Mouse (Mus musculus) myocyte (in vitro differentiated cells): Measurements from ENCODE around the gene Cadps. TPM values are rescaled to one million over a fixed set of nuclear protein-coding genes. Genes with fewer than 3 reads are reported as not detected.

Experiments used
- H3K27me3 ChIP-seq: one replicate; pipeline ENCODE4 v1.6.1; 2011; ENCODE audit not compliant: control insufficient read depth, insufficient read depth, insufficient read length
- H3K36me3 ChIP-seq: one replicate; pipeline ENCODE4 v1.6.1; 2011; ENCODE audit not compliant: control insufficient read depth, insufficient read depth
- H3K4me2 ChIP-seq: one replicate; pipeline ENCODE4 v1.6.1; 2011; ENCODE audit warnings: low read depth, control low read depth
- H3K4me3 ChIP-seq: one replicate; pipeline ENCODE4 v1.5.1; 2011; ENCODE audit warnings: mild to moderate bottlenecking, control low read depth, moderate library complexity
- H3K79me2 ChIP-seq: one replicate; pipeline ENCODE4 v1.6.1; 2011; ENCODE audit not compliant: control insufficient read depth, insufficient read depth
- H3ac ChIP-seq: one replicate; pipeline ENCODE4 v1.6.1; 2011; ENCODE audit not compliant: control insufficient read depth, insufficient read length
- CEBPB ChIP-seq: IDR thresholded peaks from 2 replicates; pipeline ENCODE4 v1.6.1; 2011; ENCODE audit warnings: mild to moderate bottlenecking, moderate library complexity; ENCODE audit not compliant: poor library complexity, insufficient read depth, severe bottlenecking
- E2F4 ChIP-seq: IDR thresholded peaks from one replicate; pipeline ENCODE4 v1.6.1; 2011; ENCODE audit warnings: mild to moderate bottlenecking, control low read depth, moderate library complexity; ENCODE audit not compliant: insufficient read depth
- MAX ChIP-seq: IDR thresholded peaks from one replicate; pipeline ENCODE4 v1.6.1; 2011; ENCODE audit warnings: low read depth, mild to moderate bottlenecking, control low read depth
- MYOD1 ChIP-seq, 3 experiments: IDR thresholded peaks; one replicate each; pipeline ENCODE4 v1.6.1; 2011; ENCODE audit warnings: control low read depth in 2 of 3, low read depth in 2 of 3, mild to moderate bottlenecking in 2 of 3, moderate library complexity in 1 of 3; ENCODE audit not compliant: insufficient read length in 2 of 3, control insufficient read depth in 1 of 3
- MYOG ChIP-seq, 3 experiments: IDR thresholded peaks; one replicate each; pipeline ENCODE4 v1.6.1; 2011; ENCODE audit warnings: control low read depth in 2 of 3, low read depth in 2 of 3, mild to moderate bottlenecking in 2 of 3; ENCODE audit not compliant: insufficient read length in 2 of 3, control insufficient read depth in 1 of 3, insufficient read depth in 1 of 3
- POLR2A ChIP-seq: IDR thresholded peaks from one replicate; pipeline ENCODE4 v1.6.1; 2011; ENCODE audit warnings: low read depth, mild to moderate bottlenecking, control low read depth, moderate library complexity; ENCODE audit not compliant: insufficient read length
- POLR2AphosphoS2 ChIP-seq: IDR thresholded peaks from one replicate; pipeline ENCODE4 v1.6.1; 2011; ENCODE audit warnings: low read depth, control low read depth; ENCODE audit not compliant: insufficient read length
- REST ChIP-seq: IDR thresholded peaks from one replicate; pipeline ENCODE4 v1.6.1; 2011; ENCODE audit warnings: mild to moderate bottlenecking, control low read depth, moderate library complexity; ENCODE audit not compliant: insufficient read depth, insufficient read length
- SRF ChIP-seq: IDR thresholded peaks from one replicate; pipeline ENCODE4 v1.6.1; 2011; ENCODE audit warnings: low read depth; ENCODE audit not compliant: control insufficient read depth, insufficient read length
- TCF12 ChIP-seq: IDR thresholded peaks from one replicate; pipeline ENCODE4 v1.6.1; 2011; ENCODE audit warnings: mild to moderate bottlenecking, control low read depth; ENCODE audit not compliant: poor library complexity, insufficient read depth, severe bottlenecking
- TCF3 ChIP-seq: IDR thresholded peaks from one replicate; pipeline ENCODE4 v1.6.1; 2011; ENCODE audit warnings: low read depth, control low read depth; ENCODE audit not compliant: insufficient read length
- USF1 ChIP-seq: IDR thresholded peaks from one replicate; pipeline ENCODE4 v1.6.1; 2011; ENCODE audit warnings: low read depth, mild to moderate bottlenecking, control low read depth, moderate library complexity
- polyA plus RNA-seq: library from polyadenylated mRNA; unstranded; fragments of >200 nt; fragmentation: generic; extraction: Trizol; gene quantifications from one replicate; pipeline ENCODE4 v1.2.1, GENCODE M21; 2012; ENCODE audit warnings: missing spikeins

The Cadps gene
- polyA plus RNA-seq, 1 experiment, result not detected

- no peak overlapping the region for H3K4me3 ChIP-seq
- no peak overlapping the region for H3K4me2 ChIP-seq
- no peaks in the 10 kb centered on the region for H3K27me3 ChIP-seq
- no peak overlapping the region for H3ac ChIP-seq
- no peaks in the 10 kb centered on the region for H3K79me2 ChIP-seq
- H3K36me3 ChIP-seq, result no peaks in the 10 kb centered on the region
- TF ChIP-seq TCF12 (no peak), TCF3 (no peak), USF1 (no peak), MYOD1 (IDR thresholded peaks at IDR 0.05; ENCODE audit: control insufficient read depth in 1 of 3, insufficient read length in 2 of 3, low read depth in 2 of 3) (no peak)
These were observed 216.7 kb downstream of the Cadps start for GRCm38 (mm10) chr14:12606202-12606601.

GRCm38 (mm10) chr14:12602080-12602479 is 220.8 kb downstream of the Cadps start:
- no peaks in the 10 kb centered on the region for H3K79me2 ChIP-seq
- H3ac ChIP-seq, result no peak overlapping the region
- H3K4me3 ChIP-seq, result no peak overlapping the region
- no peak for TF ChIP-seq SRF
- TF ChIP-seq MAX, result no peak
- TF ChIP-seq POLR2A, result no peak
- TF ChIP-seq MYOD1 (IDR thresholded peaks at IDR 0.05; ENCODE audit: control insufficient read depth in 1 of 3, insufficient read length in 2 of 3, low read depth in 2 of 3), result no peak
- TF ChIP-seq REST, result no peak
- no peak for TF ChIP-seq MYOG (IDR thresholded peaks at IDR 0.05; ENCODE audit: control insufficient read depth in 1 of 3, insufficient read depth in 1 of 3, insufficient read length in 2 of 3, low read depth in 2 of 3)
- TF ChIP-seq USF1, result no peak
- no peak for TF ChIP-seq POLR2AphosphoS2
- TF ChIP-seq TCF3, result no peak
- TF ChIP-seq CEBPB, result no peak
- TF ChIP-seq TCF12, result no peak
- no peak for TF ChIP-seq E2F4
- no peaks in the 10 kb centered on the region for H3K36me3 ChIP-seq
- H3K27me3 ChIP-seq, result no peaks in the 10 kb centered on the region
- no peak overlapping the region for H3K4me2 ChIP-seq

- Histone ChIP-seq H3ac (no peak overlapping the region), H3K4me3 (no peak overlapping the region), H3K4me2 (no peak overlapping the region), H3K27me3 (no peaks in the 10 kb centered on the region), H3K79me2 (no peaks in the 10 kb centered on the region), H3K36me3 (no peaks in the 10 kb centered on the region)
- TF ChIP-seq MYOD1 (IDR thresholded peaks at IDR 0.05; ENCODE audit: control insufficient read depth in 1 of 3, insufficient read length in 2 of 3, low read depth in 2 of 3) (no peak), MAX (no peak), REST (no peak), CEBPB (no peak), POLR2AphosphoS2 (no peak), E2F4 (no peak), TCF3 (no peak), TCF12 (no peak), SRF (no peak)
These were observed 227.6 kb downstream of the Cadps start for GRCm38 (mm10) chr14:12595326-12595725.

GRCm38 (mm10) chr14:12592472-12593075 is 230.3 kb downstream of the Cadps start:
- TF ChIP-seq MYOD1 (IDR thresholded peaks at IDR 0.05; ENCODE audit: control insufficient read depth in 1 of 3, insufficient read length in 2 of 3, low read depth in 2 of 3) (no peak), TCF3 (no peak), POLR2A (no peak), E2F4 (no peak), POLR2AphosphoS2 (no peak), USF1 (no peak), MYOG (IDR thresholded peaks at IDR 0.05; ENCODE audit: control insufficient read depth in 1 of 3, insufficient read depth in 1 of 3, insufficient read length in 2 of 3, low read depth in 2 of 3) (no peak), REST (no peak), MAX (no peak)
- Histone ChIP-seq H3ac (no peak overlapping the region), H3K4me3 (no peak overlapping the region), H3K4me2 (no peak overlapping the region), H3K79me2 (no peaks in the 10 kb centered on the region), H3K36me3 (no peaks in the 10 kb centered on the region), H3K27me3 (no peaks in the 10 kb centered on the region)

- Histone ChIP-seq H3K79me2 (no peaks in the 10 kb centered on the region), H3K4me2 (no peak overlapping the region), H3K4me3 (no peak overlapping the region), H3K27me3 (no peaks in the 10 kb centered on the region), H3ac (no peak overlapping the region), H3K36me3 (no peaks in the 10 kb centered on the region)
- TF ChIP-seq E2F4 (no peak), MAX (no peak), CEBPB (no peak)
These were observed 231.1 kb downstream of the Cadps start for GRCm38 (mm10) chr14:12591829-12592228.
